Mouse (Mus musculus) bone marrow, adult 2 months (tissue): Measurements from ENCODE around the gene Gm45837. TPM values are rescaled to one million over a fixed set of nuclear protein-coding genes. Genes with fewer than 3 reads are reported as not detected.
"Not testable (repeated sequence)": the region's sequence is repeated elsewhere in the genome, so short reads cannot be mapped to it uniquely, and the experiment has no call there.

ENCODE experiments used
- H3K27ac ChIP-seq: fragments of 200-500 bp; 2 replicates; pipeline ENCODE4 v1.5.1; 2012; ENCODE audit warnings: low read depth, mild to moderate bottlenecking, control low read depth, inconsistent platforms, low read length; ENCODE audit not compliant: control insufficient read depth, poor library complexity, insufficient read depth
- H3K4me1 ChIP-seq: fragments of 200-500 bp; 2 replicates; pipeline ENCODE4 v1.6.1; 2011; ENCODE audit warnings: low read length; ENCODE audit not compliant: control insufficient read depth, insufficient read depth
- H3K4me3 ChIP-seq: fragments of 200-500 bp; replicated peaks from 2 replicates; pipeline ENCODE3; 2011; ENCODE audit warnings: mild to moderate bottlenecking, low read depth, low read length, control low read depth; ENCODE audit not compliant: control insufficient read depth
- CTCF ChIP-seq: fragments of 200-500 bp; IDR thresholded peaks from 2 replicates; pipeline ENCODE4 v1.5.1; 2011; ENCODE audit warnings: low read length, control low read depth; ENCODE audit not compliant: control insufficient read depth, insufficient read depth
- POLR2A ChIP-seq: fragments of 200-500 bp; IDR thresholded peaks from 2 replicates; pipeline ENCODE4 v1.6.1; 2011; ENCODE audit warnings: low read depth, mild to moderate bottlenecking, control low read depth, low read length, borderline replicate concordance; ENCODE audit not compliant: control insufficient read depth
- WGBS: fragments of 180-500 bp; shearing (Covaris S2); methylation state at CpG from one replicate; pipeline ENCODE4 v1.1.7; 2018; 5-methylcytosine and 5-hydroxymethylcytosine counted together
- polyA plus RNA-seq: library from polyadenylated mRNA; stranded (reverse); fragments of >200 nt; gene quantifications from 2 replicates; pipeline ENCODE4 v1.2.4, GENCODE M21; 2011; ENCODE audit warnings: low replicate concordance; ENCODE audit not compliant: missing spikeins, insufficient read depth, insufficient read length

Gene Gm45837
- polyA plus RNA-seq, 1 experiment = 43.8 TPM

- Histone ChIP-seq H3K27ac (no peak overlapping the region), H3K4me3 (no peak overlapping the region), H3K4me1 (no peaks in the 10 kb centered on the region; the same call in 1 of the 2 replicates)
- TF ChIP-seq CTCF = no peak
- no peak for TF ChIP-seq POLR2A
- 61% methylated on average over 1 of the region's 1 CpGs for WGBS
Observed at GRCm38 (mm10) chr7:101551530-101551929, 140.8 kb downstream of the Gm45837 start.

DNA sequence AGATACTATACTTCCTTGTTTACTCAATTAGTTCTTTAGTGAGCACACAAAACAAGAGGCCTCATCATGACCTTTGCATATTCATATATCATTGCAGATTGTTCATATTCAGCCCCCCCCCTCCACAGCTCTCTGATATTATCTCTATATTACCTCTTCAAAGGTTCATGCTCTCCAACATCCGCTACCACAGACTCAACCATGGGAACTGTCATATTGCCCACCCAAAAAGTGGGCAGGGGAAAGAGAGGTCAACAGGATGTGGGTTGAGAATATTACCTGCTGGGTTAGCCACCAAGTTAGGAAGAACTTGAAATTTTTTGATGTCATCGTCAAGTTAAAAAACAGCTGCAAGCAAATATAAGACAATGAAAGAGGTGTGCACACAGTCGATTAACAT, 144.8 kb downstream of the Gm45837 start:
- not testable (repeated sequence) for H3K27ac ChIP-seq, H3K4me3 ChIP-seq, H3K4me1 ChIP-seq
- WGBS = 69% methylated on average over 3 of the region's 3 CpGs

GRCm38 (mm10) chr7:101557391-101557790, 146.7 kb downstream of the Gm45837 start:
- Histone ChIP-seq H3K27ac (no peak overlapping the region), H3K4me1 (no peaks in the 10 kb centered on the region; the same call in 1 of the 2 replicates), H3K4me3 (no peak overlapping the region)
- TF ChIP-seq CTCF = no peak
- no peak for TF ChIP-seq POLR2A
- WGBS = 27% methylated on average over 1 of the region's 1 CpGs

- not testable (repeated sequence) for H3K27ac ChIP-seq, H3K4me3 ChIP-seq, H3K4me1 ChIP-seq
- 62% methylated on average over 5 of the region's 5 CpGs for WGBS
Observed at GRCm38 (mm10) chr7:101559393-101559792, 148.7 kb downstream of the Gm45837 start.

Other genes starting within 250 kb of the Gm45837 start
- 28.2 and 38.6 TPM in 2 replicates for gene Atg16l2, start 108.6 kb upstream of the Gm45837 start, polyA plus RNA-seq
- 114 and 142 TPM in 2 replicates for gene Stard10, start 93.8 kb upstream of the Gm45837 start, polyA plus RNA-seq
- 86.0 and 162 TPM in 2 replicates for gene Arap1, start 62.8 kb upstream of the Gm45837 start, polyA plus RNA-seq
- gene Pde2a, start 10.8 kb downstream of the Gm45837 start, polyA plus RNA-seq = 33.2 and 37.8 TPM in 2 replicates
- 0.99 TPM in 1 of 2 replicates, not detected in the other for gene Art2b, start 174.7 kb downstream of the Gm45837 start, polyA plus RNA-seq